Mouse (Mus musculus): ENCODE results near the gene Spry2. TPM values are rescaled to one million over a fixed set of nuclear protein-coding genes. Genes with fewer than 3 reads are reported as not detected.

Spry2 gene
- not detected for polyA plus RNA-seq (2017; shearing (Covaris generic))

DNA sequence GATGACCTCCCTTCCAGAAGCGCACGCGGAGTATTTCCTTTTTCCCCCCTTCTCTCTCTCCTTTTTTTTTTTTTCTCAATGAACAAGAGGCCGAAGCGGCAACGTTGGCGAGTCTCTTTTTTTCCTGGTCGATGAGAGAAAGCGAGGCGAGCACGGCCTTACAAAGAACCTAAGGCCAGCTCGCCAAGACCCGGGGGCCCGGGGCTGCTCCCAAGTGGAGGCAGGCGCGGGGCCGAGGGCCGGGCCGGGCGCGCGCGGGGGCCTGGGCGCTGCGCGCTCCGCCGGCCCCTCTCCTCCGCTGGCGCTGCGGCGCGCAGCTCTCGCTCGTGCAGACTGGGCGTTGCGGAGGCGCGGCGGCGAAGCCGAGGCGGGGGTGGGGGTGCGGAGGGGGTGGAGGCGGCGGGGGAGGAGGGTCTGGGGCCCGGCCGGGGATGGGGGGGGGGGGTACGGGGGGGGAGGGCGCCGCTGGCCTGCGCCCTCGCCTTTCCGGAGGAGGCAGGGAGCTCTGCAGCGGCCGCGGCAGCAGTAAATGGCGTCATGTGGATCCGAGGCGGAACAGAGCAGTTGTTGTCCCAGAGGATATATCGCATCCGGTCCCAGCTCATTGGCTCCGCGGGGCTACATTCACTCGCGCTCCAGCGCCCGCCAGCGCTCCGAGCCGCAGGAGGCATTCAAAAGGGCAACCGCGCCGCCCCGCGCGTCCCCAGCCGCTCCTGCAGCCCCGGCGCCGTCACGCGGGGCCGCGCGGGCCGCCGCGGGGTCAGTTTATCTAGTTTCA is at the start of gene Spry2:
Spry2 (minus strand) TSS at position 29 of the 778 bp plus-strand sequence.
- peak; percentile 20 for ATAC-seq

GRCm38 (mm10) chr14:105941353-105941752 is 44.7 kb upstream of the Spry2 start:
- ATAC-seq, result no peak

DNA sequence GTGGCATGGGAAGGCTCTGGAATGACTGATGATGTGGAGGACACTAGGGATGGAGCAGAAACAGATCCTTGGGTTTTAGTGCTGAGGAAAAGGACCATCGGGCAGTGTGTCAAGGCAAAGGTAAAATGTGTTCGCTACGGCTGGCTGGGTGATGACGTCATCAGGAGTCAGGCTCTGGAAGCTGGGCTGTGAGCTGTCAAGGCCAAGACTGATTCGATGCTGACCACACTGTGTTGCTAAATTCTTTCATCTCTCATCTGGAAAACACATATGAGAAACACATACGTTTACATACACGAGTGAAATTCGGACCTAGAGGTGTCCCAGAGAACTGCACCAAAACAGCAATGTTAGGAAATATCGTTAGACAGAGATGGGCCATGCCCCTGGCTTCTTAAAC is 30.1 kb upstream of the Spry2 start:
- ATAC-seq, result no peak

GRCm38 (mm10) chr14:105925305-105925704 is 28.7 kb upstream of the Spry2 start:
- no peak for ATAC-seq

GRCm38 (mm10) chr14:105924712-105925111 is 28.1 kb upstream of the Spry2 start:
- no peak for ATAC-seq

GRCm38 (mm10) chr14:105922874-105923273 is 26.3 kb upstream of the Spry2 start:
- ATAC-seq, result no peak

GRCm38 (mm10) chr14:105922427-105922826 is 25.8 kb upstream of the Spry2 start:
- ATAC-seq, result no peak

DNA sequence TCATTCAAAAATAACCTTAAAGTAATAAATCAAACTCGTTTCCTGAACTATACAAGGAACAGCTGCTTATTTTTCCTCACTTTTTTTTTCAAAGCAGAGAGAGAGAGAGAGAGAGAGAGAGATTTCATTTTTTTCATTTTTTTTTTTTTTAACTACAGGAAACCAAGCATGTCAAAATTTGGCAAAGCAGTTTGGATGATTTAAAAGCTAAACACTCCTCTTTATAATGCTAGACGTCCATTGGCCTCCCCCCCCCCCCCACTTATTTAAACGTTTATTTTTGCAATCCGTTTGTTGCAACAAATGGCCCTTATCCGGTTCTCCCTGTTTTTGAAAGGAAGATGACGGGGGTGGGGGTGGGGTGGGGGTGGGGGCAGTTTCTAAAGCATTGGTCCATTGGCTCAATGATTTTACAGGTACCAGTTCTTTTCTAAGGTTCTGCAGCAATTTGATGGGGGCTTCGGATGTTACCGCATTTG is 24.6 kb upstream of the Spry2 start:
- no peak for ATAC-seq

- ATAC-seq, result no peak
These were observed 24.0 kb upstream of the Spry2 start for GRCm38 (mm10) chr14:105920395-105921216.

DNA sequence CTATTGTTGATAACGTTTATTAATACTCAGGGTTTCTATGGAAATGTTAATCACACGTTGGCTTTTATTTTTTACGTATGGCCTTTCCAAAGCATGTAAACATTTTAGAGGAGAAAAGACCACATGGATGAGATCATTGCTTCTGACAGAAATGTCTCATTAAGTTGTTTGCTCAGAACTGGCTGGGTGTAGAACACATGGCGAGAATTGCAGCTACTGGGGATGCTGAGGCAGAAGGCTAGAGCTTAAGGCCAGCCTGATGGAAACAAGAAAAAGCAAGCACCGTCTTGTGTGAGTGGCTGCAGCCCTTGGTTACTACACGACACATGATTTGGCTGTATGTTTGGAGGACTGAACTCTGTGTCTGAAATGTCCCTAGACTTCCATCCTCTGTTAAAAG is 10.6 kb upstream of the Spry2 start:
- ATAC-seq, result no peak

- ATAC-seq, result no peak
These were observed 9.3 kb upstream of the Spry2 start for GRCm38 (mm10) chr14:105905935-105906334.

GRCm38 (mm10) chr14:105905509-105905908 is 8.9 kb upstream of the Spry2 start:
- ATAC-seq, result no peak

DNA sequence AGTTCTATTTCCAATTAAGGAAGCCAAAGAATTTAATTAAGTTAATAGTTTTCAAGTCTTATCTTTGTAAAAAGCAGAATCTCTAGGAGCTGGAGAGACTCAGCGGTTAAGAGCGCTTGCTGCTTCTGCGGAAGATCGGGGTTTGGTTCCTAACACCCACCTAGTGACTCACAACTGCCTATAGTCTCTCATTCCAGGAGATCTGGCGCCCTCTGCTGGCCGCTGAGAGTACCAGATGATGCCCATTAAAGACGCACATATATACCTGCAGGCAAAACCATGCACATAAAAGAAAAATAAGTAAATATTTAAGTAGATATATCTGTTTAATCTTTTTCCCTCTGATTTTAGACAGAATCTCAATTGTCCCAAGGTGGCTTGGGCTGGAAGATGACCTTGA is 6.2 kb upstream of the Spry2 start:
- ATAC-seq, result no peak

GRCm38 (mm10) chr14:105900841-105901240 is 4.2 kb upstream of the Spry2 start:
- ATAC-seq, result no peak

- no peak for ATAC-seq
These were observed 2.5 kb upstream of the Spry2 start for GRCm38 (mm10) chr14:105899116-105899515.

DNA sequence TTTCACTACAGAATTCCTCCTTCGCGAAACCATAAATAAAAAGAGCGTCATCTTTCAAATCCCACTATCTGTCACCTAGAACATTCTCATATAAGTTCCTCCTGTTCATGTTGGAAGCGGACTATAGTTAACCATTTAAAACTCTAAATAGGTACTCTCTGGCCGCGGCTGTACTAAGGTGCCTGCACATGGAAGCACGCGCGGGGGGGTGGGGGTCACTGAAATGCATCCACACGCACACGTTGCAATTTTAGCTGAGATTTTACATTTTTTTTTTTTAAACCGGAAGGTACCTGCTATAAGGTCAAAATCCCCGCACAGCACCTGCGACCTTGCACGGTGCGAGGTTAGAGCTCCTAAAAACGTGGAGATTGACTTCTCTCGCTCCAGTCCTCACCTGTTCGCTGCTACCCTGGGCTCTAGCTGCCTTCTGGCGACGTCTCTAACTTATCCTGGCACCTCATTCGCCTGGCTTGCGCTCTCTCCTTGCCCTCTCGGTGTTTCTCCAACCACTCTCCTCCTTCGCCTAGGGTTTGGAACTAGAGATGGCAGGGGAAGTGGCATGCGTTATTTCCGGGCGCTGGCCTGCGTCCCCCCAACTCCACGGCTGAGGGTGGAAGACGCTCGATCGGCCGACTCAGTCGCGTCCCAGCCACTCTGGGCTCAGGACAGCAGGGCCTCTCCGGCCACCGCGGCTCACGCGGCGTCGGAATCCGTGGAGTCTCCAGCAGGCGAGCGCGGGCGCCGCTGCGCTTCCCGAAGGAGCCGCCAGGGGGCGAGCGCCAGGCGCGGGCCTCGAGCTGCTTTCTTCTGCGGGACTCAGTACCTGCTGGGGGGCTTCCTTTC is 1.9 kb upstream of the Spry2 start:
- ATAC-seq, result no peak

DNA sequence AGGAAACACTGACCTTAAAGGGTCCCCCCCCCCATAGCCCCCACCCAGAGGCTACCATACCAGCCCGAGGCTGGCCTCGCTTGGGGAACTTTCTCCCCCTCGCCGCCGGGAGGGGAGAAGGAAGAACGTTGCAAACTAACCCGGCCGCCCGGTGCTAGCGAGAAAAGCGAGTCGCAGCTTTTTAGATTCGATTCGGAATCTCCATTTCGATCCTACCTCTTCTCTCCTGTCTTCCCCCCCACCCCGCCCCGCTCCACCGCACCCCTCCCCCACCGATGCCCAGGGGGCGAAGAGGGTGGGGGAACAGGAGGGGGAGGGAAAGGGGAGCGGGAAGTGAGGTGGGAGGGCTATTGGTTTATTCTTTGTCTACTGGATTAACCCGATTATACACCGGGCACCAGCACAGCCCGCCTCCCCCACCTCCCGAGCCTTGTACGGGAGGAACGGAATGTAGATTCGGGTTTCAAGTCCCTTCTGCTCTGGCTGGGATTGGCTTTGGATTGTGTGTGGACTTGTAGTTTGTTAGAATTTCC is 1.0 kb upstream of the Spry2 start:
- no peak for ATAC-seq

DNA sequence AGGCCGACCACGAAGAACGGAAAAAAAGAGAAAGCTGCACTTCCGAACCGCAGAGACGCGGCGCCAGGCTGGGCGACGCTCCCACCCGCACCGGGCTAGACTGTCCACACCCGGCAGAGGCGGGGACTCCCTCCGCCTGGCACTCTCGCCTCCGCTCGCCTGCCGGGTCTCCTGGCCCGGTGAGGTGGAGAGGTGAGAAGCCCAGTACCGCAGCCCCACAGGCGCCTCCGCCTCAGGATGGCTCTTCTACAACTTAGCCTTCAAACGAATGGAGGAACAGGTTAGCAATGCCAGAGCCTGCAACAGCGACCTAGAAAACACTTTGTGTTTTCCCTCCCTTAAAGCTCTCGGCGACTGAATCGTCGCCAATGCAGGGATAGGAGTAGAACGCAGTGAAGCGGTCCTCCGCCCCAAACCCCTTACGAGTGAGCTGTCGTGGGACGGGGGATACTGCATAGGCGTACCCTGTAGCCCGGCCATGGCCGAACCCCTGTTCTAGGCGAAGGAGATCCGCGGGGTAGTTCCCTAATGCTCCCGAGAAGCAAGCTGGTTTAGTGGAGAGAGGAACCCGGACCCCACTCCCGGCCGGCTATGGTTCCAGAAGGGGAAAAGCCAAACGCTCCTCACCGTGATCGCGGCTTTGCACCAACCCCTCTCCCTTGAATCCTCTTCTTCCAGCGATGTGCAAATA is 513 bp downstream of the Spry2 start:
- ATAC-seq, result no peak

DNA sequence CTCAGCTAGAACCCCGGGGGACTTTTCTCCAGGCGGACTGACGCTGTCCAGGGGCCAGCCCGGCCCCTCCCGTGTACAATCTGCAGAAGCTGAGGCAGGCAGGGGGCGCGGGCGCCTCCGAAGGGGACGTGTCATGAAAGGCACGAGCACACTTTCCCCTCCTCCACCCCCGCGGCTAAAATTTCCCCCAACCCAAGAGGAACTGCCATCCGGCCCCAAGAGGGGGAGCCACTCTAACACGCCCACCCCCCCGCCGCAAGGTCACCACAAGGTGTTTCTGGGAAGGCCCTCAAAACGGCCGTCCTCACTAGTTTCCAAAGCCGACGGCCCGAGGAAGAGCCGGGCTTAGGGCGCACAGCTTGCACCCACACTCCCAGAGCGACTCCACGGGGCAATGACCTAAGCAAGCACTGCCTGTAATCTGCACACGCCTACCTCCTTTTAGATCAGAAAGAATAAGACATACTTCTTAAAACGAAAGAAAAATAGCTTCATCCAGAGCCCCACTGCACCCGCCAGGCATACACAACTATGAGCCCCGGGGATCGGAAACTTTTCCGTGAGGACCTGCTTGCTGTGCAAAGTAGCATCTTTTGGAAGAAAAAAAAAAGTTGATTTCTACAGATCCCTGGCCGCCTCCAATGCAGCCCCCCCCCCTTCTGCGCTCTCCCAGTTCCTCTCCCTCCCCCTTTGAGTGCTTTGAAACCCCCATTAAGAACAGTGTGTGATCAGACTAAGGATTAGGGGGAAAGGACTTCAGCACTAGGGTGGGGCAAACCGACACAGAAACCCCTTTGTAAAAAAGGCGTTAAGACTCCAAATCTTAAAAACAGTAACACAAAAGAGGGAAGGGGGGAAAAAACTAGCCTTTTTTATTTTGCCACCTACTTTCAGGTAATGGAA is 1.4 kb downstream of the Spry2 start:
- ATAC-seq, result no peak

DNA sequence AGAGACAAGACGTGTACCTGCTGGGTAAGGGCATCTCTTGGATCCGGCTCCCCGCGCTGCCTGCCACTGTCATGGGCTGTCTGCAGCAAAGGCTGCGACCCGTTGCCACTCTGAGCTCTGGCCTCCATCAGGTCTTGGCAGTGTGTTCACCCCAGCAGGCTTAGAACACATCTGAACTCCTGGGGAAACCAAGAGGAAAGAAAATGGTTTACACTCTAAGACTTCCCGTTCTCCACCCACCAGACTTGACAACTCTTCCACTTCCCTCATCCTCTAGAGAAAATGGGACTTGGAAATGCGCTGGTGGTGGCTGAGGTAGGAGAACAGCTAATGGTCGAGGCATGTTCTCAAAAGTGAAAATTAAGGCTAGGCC is 3.0 kb downstream of the Spry2 start:
- ATAC-seq, result no peak

Data from activated CD4-positive, CD25-positive, alpha-beta regulatory T cell, adult 4 months (primary cell).